Mouse (Mus musculus): ENCODE measurements around the gene Igf1r.

GRCm38 (mm10) chr7:68275838-68276731, 323.5 kb downstream of the Igf1r start:
- peak; percentile 70; the same call in 1 of the 2 replicates for TF ChIP-seq POLR2A (IDR thresholded peaks at IDR 0.05; ENCODE audit: borderline replicate concordance, control insufficient read depth, low read depth, low read length)
- no peak for TF ChIP-seq CTCF (IDR thresholded peaks at IDR 0.05; ENCODE audit: control insufficient read depth, insufficient read depth, low read length)
